Mouse (Mus musculus) lung, embryonic 14.5 days (tissue): ENCODE data around the gene Krt15. TPM values are rescaled to one million over a fixed set of nuclear protein-coding genes. Genes with fewer than 3 reads are reported as not detected.

Experiments
- ATAC-seq: fragments of 200-750 bp; cut with Nextera tagmentation; 2 replicates; pipeline ENCODE4 v1.8.0; 2017; ENCODE audit warnings: mild to moderate bottlenecking, moderate TSS enrichment, moderate library complexity; ENCODE audit not compliant: insufficient read depth
- DNase-seq: peaks from one replicate; pipeline ENCODE4 v3.0.0-alpha.2; 2015
- H3K27ac ChIP-seq: fragments of 300-500 bp; sonication (generic); 2 replicates; pipeline ENCODE4 v1.5.1; 2014; ENCODE audit warnings: low read depth, mild to moderate bottlenecking, moderate library complexity
- H3K27me3 ChIP-seq: fragments of 300-500 bp; sonication (generic); 2 replicates; pipeline ENCODE4 v1.6.1; 2014; ENCODE audit warnings: low read length, control low read depth; ENCODE audit not compliant: insufficient read depth
- H3K36me3 ChIP-seq: fragments of 300-500 bp; sonication (generic); 2 replicates; pipeline ENCODE4 v1.6.1; 2014; ENCODE audit warnings: control low read depth; ENCODE audit not compliant: insufficient read depth
- H3K4me1 ChIP-seq: fragments of 300-500 bp; sonication (generic); 2 replicates; pipeline ENCODE4 v1.6.1; 2014; ENCODE audit warnings: antibody characterized with exemption, control low read depth; ENCODE audit not compliant: insufficient read depth
- H3K4me2 ChIP-seq: fragments of 300-500 bp; sonication (generic); 2 replicates; pipeline ENCODE4 v1.6.1; 2014; ENCODE audit warnings: mild to moderate bottlenecking
- H3K4me3 ChIP-seq: fragments of 300-500 bp; sonication (generic); 2 replicates; pipeline ENCODE4 v1.5.1; 2014; ENCODE audit warnings: low read depth, low read length
- H3K9ac ChIP-seq: fragments of 300-500 bp; sonication (generic); 2 replicates; pipeline ENCODE4 v1.6.1; 2014
- H3K9me3 ChIP-seq: fragments of 300-500 bp; sonication (generic); 2 replicates; pipeline ENCODE4 v1.6.1; 2016; ENCODE audit warnings: low read depth, low read length, control low read depth
- CTCF ChIP-seq: IDR thresholded peaks from 2 replicates; pipeline ENCODE4 v1.5.1; 2016; ENCODE audit warnings: antibody characterized with exemption, low read depth
- WGBS: fragments of 180-500 bp; shearing (Covaris S2); extraction: QIAGEN DNeasy Blood & Tissue Kit; methylation state at CpG from one replicate; pipeline ENCODE4 v1.1.7; 2014; 5-methylcytosine and 5-hydroxymethylcytosine counted together
- polyA plus RNA-seq: library from polyadenylated mRNA; unstranded; fragments of >200 nt; fragmentation: Nextera tagmentation; extraction: Ambion mirVana; gene quantifications from 2 replicates; pipeline ENCODE4 v1.2.1, GENCODE M21; 2014

Gene Krt15
- polyA plus RNA-seq, 1 experiment from 2014 or later, result 3.9 TPM

GRCm38 (mm10) chr11:100100391-100100790 is 35.3 kb downstream of the Krt15 start:
- ATAC-seq (no peak), DNase-seq (no peak)
- H3K27ac ChIP-seq, result no peak overlapping the region
- WGBS, result 72% methylated on average over 4 of the region's 4 CpGs
- no peaks in the 10 kb centered on the region for H3K9me3 ChIP-seq
- H3K27me3 ChIP-seq, result no peaks in the 10 kb centered on the region
- no peak overlapping the region for H3K9ac ChIP-seq
- TF ChIP-seq CTCF, result no peak
- H3K36me3 ChIP-seq, result no peaks in the 10 kb centered on the region
- H3K4me2 ChIP-seq, result no peak overlapping the region
- no peak overlapping the region for H3K4me3 ChIP-seq
- H3K4me1 ChIP-seq, result no peaks in the 10 kb centered on the region

DNA sequence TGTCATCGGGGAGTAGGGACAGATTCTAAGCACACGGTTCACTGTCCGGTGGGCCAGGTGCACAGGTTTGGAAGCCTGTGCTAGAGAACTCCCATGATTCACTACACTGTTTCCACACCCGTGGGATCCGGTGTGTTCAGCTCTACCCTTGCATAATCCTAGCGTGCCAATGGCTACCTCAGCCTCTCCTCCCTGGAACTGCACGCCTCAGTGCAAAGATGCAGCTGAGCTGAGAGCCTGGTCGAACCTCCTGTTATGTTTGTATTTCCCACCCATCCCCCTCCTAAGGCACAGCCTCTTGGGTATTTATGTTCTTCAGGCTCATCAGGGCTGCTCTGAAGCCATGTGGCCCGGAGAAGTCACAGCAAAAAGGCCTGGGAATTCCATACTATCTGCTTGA is 37.9 kb downstream of the Krt15 start:
- no peaks in the 10 kb centered on the region for H3K4me1 ChIP-seq
- ATAC-seq, result no peak

GRCm38 (mm10) chr11:100096141-100096540 is 39.6 kb downstream of the Krt15 start, which contains the start of gene Krt35:
Gene Krt35 (minus strand): TSS chr11:100096241.
- ATAC-seq, result no peak
- H3K4me2 ChIP-seq, result no peak within 1 kb of the TSS
- H3K27me3 ChIP-seq, result no peaks in the 10 kb centered on the region
- H3K4me3 ChIP-seq, result no peak within 1 kb of the TSS
- DNase-seq, result no peak
- H3K27ac ChIP-seq, result no peak within 1 kb of the TSS
- no peaks in the 10 kb centered on the region for H3K36me3 ChIP-seq
- no peak for TF ChIP-seq CTCF
- no peaks in the 10 kb centered on the region for H3K4me1 ChIP-seq
- no peaks in the 10 kb centered on the region for H3K9me3 ChIP-seq
- 83% methylated on average over 9 of the region's 9 CpGs for whole genome bisulfite sequencing
- H3K9ac ChIP-seq, result no peak within 1 kb of the TSS

More for the DNA sequence above, 37.9 kb downstream of the Krt15 start:
- Histone ChIP-seq H3K4me2 (no peak overlapping the region), H3K9me3 (no peaks in the 10 kb centered on the region), H3K36me3 (no peaks in the 10 kb centered on the region), H3K4me3 (no peak overlapping the region), H3K27me3 (no peaks in the 10 kb centered on the region), H3K27ac (no peak overlapping the region), H3K9ac (no peak overlapping the region)
- no peak for DNase-seq
- no peak for TF ChIP-seq CTCF
- 57% methylated on average over 9 of the region's 9 CpGs for WGBS

DNA sequence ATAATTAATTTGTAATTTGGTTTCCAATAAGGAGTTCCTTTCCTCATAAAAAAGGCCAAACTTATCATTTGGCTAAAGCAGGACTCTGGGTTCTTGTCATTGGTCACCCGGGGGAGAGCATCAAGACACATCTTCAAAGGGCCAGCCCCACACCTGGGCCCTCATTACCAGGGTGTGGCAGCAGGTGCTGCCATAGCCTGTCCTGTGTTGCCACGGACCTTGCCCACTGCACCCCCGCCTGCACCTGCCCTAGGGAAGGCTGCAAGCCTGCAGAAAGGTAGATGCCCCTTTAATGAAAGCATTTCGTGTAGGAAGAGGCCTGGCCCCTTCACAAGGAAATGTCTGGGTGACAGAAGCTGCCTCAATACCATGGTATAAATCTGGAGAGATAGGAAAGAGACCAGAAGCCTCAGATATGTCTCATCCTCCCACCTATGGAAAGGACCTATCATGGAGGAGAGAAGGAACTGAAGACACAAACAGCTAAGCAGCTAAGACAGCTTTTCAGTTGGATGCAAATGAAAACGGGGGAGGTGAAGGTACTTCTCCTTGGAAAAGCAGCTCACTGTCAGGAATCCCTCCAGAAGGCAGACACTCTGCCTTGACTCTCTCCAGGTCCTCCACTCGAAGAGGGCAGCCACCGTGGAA is 47.2 kb downstream of the Krt15 start:
- no peak for TF ChIP-seq CTCF
- Histone ChIP-seq H3K27me3 (no peaks in the 10 kb centered on the region), H3K4me1 (no peaks in the 10 kb centered on the region), H3K9ac (no peak overlapping the region), H3K4me2 (no peak overlapping the region), H3K27ac (no peak overlapping the region), H3K9me3 (no peaks in the 10 kb centered on the region), H3K4me3 (no peak overlapping the region), H3K36me3 (no peaks in the 10 kb centered on the region)
- no peak for DNase-seq
- no peak for ATAC-seq
- 64% methylated on average over 7 of the region's 7 CpGs for WGBS

GRCm38 (mm10) chr11:100087861-100088260 is 47.9 kb downstream of the Krt15 start, which contains the start of gene Krt32:
Gene Krt32 (minus strand): TSS chr11:100088226.
- H3K27ac ChIP-seq, result no peak within 1 kb of the TSS
- DNase-seq (no peak), ATAC-seq (no peak)
- no peak within 1 kb of the TSS for H3K4me2 ChIP-seq
- no peaks in the 10 kb centered on the region for H3K27me3 ChIP-seq
- H3K36me3 ChIP-seq, result no peaks in the 10 kb centered on the region
- H3K9me3 ChIP-seq, result no peaks in the 10 kb centered on the region
- WGBS, result 81% methylated on average over 10 of the region's 10 CpGs
- no peak for TF ChIP-seq CTCF
- no peaks in the 10 kb centered on the region for H3K4me1 ChIP-seq
- H3K9ac ChIP-seq, result no peak within 1 kb of the TSS
- H3K4me3 ChIP-seq, result no peak within 1 kb of the TSS

Other genes with a start within 250 kb of the Krt15 start
- gene Krtap31-1, start 228.0 kb downstream of the Krt15 start, polyA plus RNA-seq, result not detected in 2 replicates
- not detected in 2 replicates for gene Gm11565, start 221.2 kb downstream of the Krt15 start, polyA plus RNA-seq
- not detected in 2 replicates for gene Krtap31-2, start 199.6 kb downstream of the Krt15 start, polyA plus RNA-seq
- not detected in 2 replicates for gene Krtap9-5, start 187.5 kb downstream of the Krt15 start, polyA plus RNA-seq
- gene Krtap29-1, start 156.9 kb downstream of the Krt15 start, polyA plus RNA-seq, result not detected in 2 replicates
- gene Krtap16-1, start 149.3 kb downstream of the Krt15 start, polyA plus RNA-seq, result not detected in 2 replicates
- 0.75 and 0.87 TPM in 2 replicates for gene Krtap17-1, start 141.9 kb downstream of the Krt15 start, polyA plus RNA-seq
- gene Krt33a, start 119.7 kb downstream of the Krt15 start, polyA plus RNA-seq, result not detected in 2 replicates
- not detected in 2 replicates for gene Krt33b, start 106.1 kb downstream of the Krt15 start, polyA plus RNA-seq
- not detected in 2 replicates for gene Krt34, start 94.4 kb downstream of the Krt15 start, polyA plus RNA-seq
- gene Krt31, start 85.4 kb downstream of the Krt15 start, polyA plus RNA-seq, result not detected in 2 replicates
- gene Krt32, start 47.7 kb downstream of the Krt15 start, polyA plus RNA-seq, result not detected in 2 replicates
- not detected in 2 replicates for gene Krt35, start 39.7 kb downstream of the Krt15 start, polyA plus RNA-seq
- gene Krt36, start 30.3 kb downstream of the Krt15 start, polyA plus RNA-seq, result 0.11 TPM in 1 of 2 replicates, not detected in the other
- gene Krt13, start 14.4 kb downstream of the Krt15 start, polyA plus RNA-seq, result 0.27 TPM in 1 of 2 replicates, not detected in the other
- 86.7 and 91.0 TPM in 2 replicates for gene Krt19, start 12.7 kb upstream of the Krt15 start, polyA plus RNA-seq
- not detected in 2 replicates for gene Krt9, start 57.3 kb upstream of the Krt15 start, polyA plus RNA-seq
- gene Krt14, start 71.6 kb upstream of the Krt15 start, polyA plus RNA-seq, result 0.31 TPM in 1 of 2 replicates, not detected in the other
- gene Krt16, start 113.0 kb upstream of the Krt15 start, polyA plus RNA-seq, result not detected in 2 replicates
- 2.1 and 2.9 TPM in 2 replicates for gene Krt17, start 125.1 kb upstream of the Krt15 start, polyA plus RNA-seq
- gene Krt42, start 133.9 kb upstream of the Krt15 start, polyA plus RNA-seq, result not detected in 2 replicates
- 1,908 and 1,918 TPM in 2 replicates for gene Eif1, start 184.0 kb upstream of the Krt15 start, polyA plus RNA-seq
- gene Gast, start 198.5 kb upstream of the Krt15 start, polyA plus RNA-seq, result not detected in 2 replicates
- 8.7 and 9.6 TPM in 2 replicates for gene Hap1, start 220.2 kb upstream of the Krt15 start, polyA plus RNA-seq